Mouse (Mus musculus): ENCODE data around the gene Lrrc8c. TPM values are rescaled to one million over a fixed set of nuclear protein-coding genes. Genes with fewer than 3 reads are reported as not detected.

Lrrc8c gene
- polyA plus RNA-seq, 1 experiment from 2014 or later: 15.7 TPM

GRCm38 (mm10) chr5:105527477-105528331 lies 8.5 kb downstream of the Lrrc8c start:
- no peak for ATAC-seq (ENCODE audit: insufficient number of reproducible peaks, insufficient read depth, low FRiP score, low TSS enrichment, low read depth)
- H3K4me1 ChIP-seq: no peaks in the 10 kb centered on the region
- peaks cover 3% of the 10 kb centered on the region; the same call in 1 of the 2 replicates for H3K36me3 ChIP-seq
- no peak overlapping the region for H3K9ac ChIP-seq
- WGBS: 89% methylated on average over 23 of the region's 23 CpGs
- no peaks in the 10 kb centered on the region for H3K27me3 ChIP-seq
- no peak overlapping the region for H3K4me2 ChIP-seq
- no peak overlapping the region for H3K4me3 ChIP-seq
- H3K27ac ChIP-seq: no peak overlapping the region
- H3K9me3 ChIP-seq: no peaks in the 10 kb centered on the region

- WGBS: 81% methylated on average over 6 of the region's 6 CpGs
- Histone ChIP-seq H3K9ac (no peak overlapping the region), H3K36me3 (no peaks in the 10 kb centered on the region; the same call in 1 of the 2 replicates), H3K4me1 (no peaks in the 10 kb centered on the region), H3K4me3 (no peak overlapping the region), H3K4me2 (no peak overlapping the region), H3K9me3 (no peaks in the 10 kb centered on the region), H3K27me3 (no peaks in the 10 kb centered on the region), H3K27ac (no peak overlapping the region)
- no peak for ATAC-seq (ENCODE audit: insufficient number of reproducible peaks, insufficient read depth, low FRiP score, low TSS enrichment, low read depth)
Observed at GRCm38 (mm10) chr5:105530576-105530975, 11.4 kb downstream of the Lrrc8c start.

DNA sequence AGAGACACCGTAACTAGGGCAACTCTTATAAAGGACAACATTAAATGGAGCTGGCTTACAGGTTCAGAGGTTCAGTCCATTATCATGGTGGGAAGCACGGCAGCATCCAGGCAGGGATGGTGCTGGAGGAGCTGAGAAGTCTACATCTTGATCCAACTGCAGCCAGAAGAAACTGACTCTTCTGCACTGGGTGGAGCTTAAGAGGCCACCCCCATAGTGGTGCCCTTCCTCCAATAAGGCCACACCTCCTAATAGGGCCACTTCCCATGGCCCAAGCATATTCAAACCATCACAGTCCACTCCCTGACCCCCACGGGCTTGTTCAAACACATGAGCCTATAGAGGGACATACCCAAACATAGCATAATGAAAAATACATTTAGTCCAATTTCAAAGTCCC lies 16.0 kb downstream of the Lrrc8c start:
- no peak for ATAC-seq (ENCODE audit: insufficient number of reproducible peaks, insufficient read depth, low FRiP score, low TSS enrichment, low read depth)
- no peak overlapping the region for H3K27ac ChIP-seq
- WGBS: 89% methylated on average over 3 of the region's 3 CpGs
- H3K9ac ChIP-seq: no peak overlapping the region
- no peaks in the 10 kb centered on the region; the same call in 1 of the 2 replicates for H3K4me1 ChIP-seq
- H3K27me3 ChIP-seq: no peaks in the 10 kb centered on the region
- no peak overlapping the region for H3K4me2 ChIP-seq
- H3K36me3 ChIP-seq: no peaks in the 10 kb centered on the region
- H3K9me3 ChIP-seq: no peaks in the 10 kb centered on the region
- H3K4me3 ChIP-seq: no peak overlapping the region

GRCm38 (mm10) chr5:105536172-105536571 lies 17.0 kb downstream of the Lrrc8c start:
- Histone ChIP-seq H3K36me3 (no peaks in the 10 kb centered on the region), H3K4me2 (no peak overlapping the region), H3K9me3 (no peaks in the 10 kb centered on the region), H3K27me3 (no peaks in the 10 kb centered on the region), H3K9ac (no peak overlapping the region), H3K27ac (no peak overlapping the region), H3K4me3 (no peak overlapping the region), H3K4me1 (no peaks in the 10 kb centered on the region; the same call in 1 of the 2 replicates)
- no peak for ATAC-seq (ENCODE audit: insufficient number of reproducible peaks, insufficient read depth, low FRiP score, low TSS enrichment, low read depth)
- 96% methylated on average over 2 of the region's 2 CpGs for WGBS

GRCm38 (mm10) chr5:105537101-105537723 lies 18.0 kb downstream of the Lrrc8c start:
- Histone ChIP-seq H3K9ac (no peak overlapping the region), H3K9me3 (no peaks in the 10 kb centered on the region), H3K4me2 (no peak overlapping the region), H3K27me3 (no peaks in the 10 kb centered on the region), H3K27ac (no peak overlapping the region), H3K4me3 (no peak overlapping the region), H3K4me1 (no peaks in the 10 kb centered on the region; the same call in 1 of the 2 replicates), H3K36me3 (no peaks in the 10 kb centered on the region)
- WGBS: 48% methylated on average over 11 of the region's 11 CpGs
- ATAC-seq (ENCODE audit: insufficient number of reproducible peaks, insufficient read depth, low FRiP score, low TSS enrichment, low read depth): no peak

DNA sequence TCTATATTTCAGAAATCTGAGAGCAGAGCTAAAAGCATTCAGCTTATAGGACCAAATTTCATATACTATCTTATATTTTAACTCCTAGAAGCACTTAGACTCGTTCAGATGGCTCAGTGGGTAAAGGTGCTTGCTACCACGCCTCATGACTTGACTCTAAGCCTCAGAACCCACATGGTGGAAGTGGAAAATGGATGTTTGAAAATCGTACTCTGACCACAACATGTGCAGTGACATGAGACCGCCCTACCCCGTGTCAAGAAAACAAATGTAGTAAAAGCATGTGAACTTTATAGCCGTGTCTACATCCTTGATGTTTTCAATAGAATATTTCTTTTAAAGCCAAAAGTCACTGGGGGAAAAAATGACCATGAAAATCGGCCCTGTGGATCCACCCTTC lies 21.9 kb downstream of the Lrrc8c start:
- H3K4me3 ChIP-seq: no peak overlapping the region
- H3K4me1 ChIP-seq: no peaks in the 10 kb centered on the region; the same call in 1 of the 2 replicates
- WGBS: 78% methylated on average over 7 of the region's 7 CpGs
- no peak for ATAC-seq (ENCODE audit: insufficient number of reproducible peaks, insufficient read depth, low FRiP score, low TSS enrichment, low read depth)
- H3K4me2 ChIP-seq: no peak overlapping the region
- peaks cover 11% of the 10 kb centered on the region; the same call in 1 of the 2 replicates for H3K36me3 ChIP-seq
- H3K27me3 ChIP-seq: no peaks in the 10 kb centered on the region
- no peaks in the 10 kb centered on the region for H3K9me3 ChIP-seq
- H3K9ac ChIP-seq: no peak overlapping the region
- H3K27ac ChIP-seq: no peak overlapping the region

- Histone ChIP-seq H3K27me3 (no peaks in the 10 kb centered on the region), H3K9me3 (no peaks in the 10 kb centered on the region), H3K9ac (no peak overlapping the region), H3K4me3 (no peak overlapping the region), H3K36me3 (peaks cover 11% of the 10 kb centered on the region; the same call in 1 of the 2 replicates), H3K27ac (no peak overlapping the region), H3K4me1 (0 out of 2 replicates have a peak, but pooled peaks cover 6% of the 10 kb centered on the region), H3K4me2 (no peak overlapping the region)
- no peak for ATAC-seq (ENCODE audit: insufficient number of reproducible peaks, insufficient read depth, low FRiP score, low TSS enrichment, low read depth)
- WGBS: 56% methylated on average over 3 of the region's 3 CpGs
Observed at GRCm38 (mm10) chr5:105545126-105545525, 25.9 kb downstream of the Lrrc8c start.

DNA sequence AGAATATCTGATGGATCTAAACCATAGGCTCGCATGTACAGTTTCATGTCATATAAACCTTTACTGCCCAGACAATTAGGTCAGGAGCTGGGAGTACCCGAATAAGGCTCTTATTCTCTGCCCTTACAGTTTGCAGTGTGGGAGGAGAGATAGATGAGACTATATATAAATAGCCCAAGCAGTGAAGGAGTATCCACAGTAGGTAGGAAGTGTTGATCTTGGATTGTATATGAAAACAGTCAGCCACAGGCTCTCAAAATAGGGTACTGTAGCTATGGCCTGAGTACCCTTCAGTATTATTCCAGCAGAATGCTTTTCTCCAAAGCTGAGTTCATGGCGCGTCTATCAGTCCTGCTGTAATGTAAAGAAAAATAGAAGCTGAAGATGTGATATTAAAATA lies 27.9 kb downstream of the Lrrc8c start:
- no peak overlapping the region for H3K9ac ChIP-seq

DNA sequence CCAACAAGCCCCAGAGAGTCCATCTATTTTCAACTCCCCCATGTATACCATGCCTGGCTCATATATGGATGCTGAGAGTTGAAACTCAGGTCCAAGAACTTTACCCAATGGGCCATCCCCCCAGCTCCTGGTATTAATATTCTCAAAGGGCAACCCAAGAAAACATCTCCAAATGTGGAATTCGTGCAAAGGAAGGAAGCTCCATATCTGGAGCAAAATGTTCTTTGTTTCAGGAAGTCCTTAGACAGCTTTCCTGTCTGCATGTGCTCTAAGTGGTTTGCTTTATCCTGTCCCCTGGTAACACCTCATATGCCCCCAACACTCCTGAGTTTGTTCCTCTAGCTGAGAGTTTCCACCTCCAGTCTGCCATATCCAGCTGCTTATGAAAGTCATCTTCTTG lies 32.6 kb downstream of the Lrrc8c start:
- no peak overlapping the region for H3K9ac ChIP-seq
- no peak for ATAC-seq (ENCODE audit: insufficient number of reproducible peaks, insufficient read depth, low FRiP score, low TSS enrichment, low read depth)
- H3K4me2 ChIP-seq: no peak overlapping the region
- H3K27me3 ChIP-seq: no peaks in the 10 kb centered on the region
- H3K4me3 ChIP-seq: no peak overlapping the region
- no peaks in the 10 kb centered on the region for H3K9me3 ChIP-seq
- H3K36me3 ChIP-seq: no peaks in the 10 kb centered on the region
- 58% methylated on average over 1 of the region's 1 CpGs for WGBS
- H3K4me1 ChIP-seq: 0 out of 2 replicates have a peak, but pooled peaks cover 6% of the 10 kb centered on the region
- H3K27ac ChIP-seq: no peak overlapping the region

More for the DNA sequence above, 27.9 kb downstream of the Lrrc8c start:
- Histone ChIP-seq H3K27ac (no peak overlapping the region), H3K4me3 (no peak overlapping the region), H3K9me3 (no peaks in the 10 kb centered on the region), H3K36me3 (peaks cover 11% of the 10 kb centered on the region; the same call in 1 of the 2 replicates), H3K4me1 (0 out of 2 replicates have a peak, but pooled peaks cover 6% of the 10 kb centered on the region), H3K27me3 (no peaks in the 10 kb centered on the region), H3K4me2 (no peak overlapping the region)
- ATAC-seq (ENCODE audit: insufficient number of reproducible peaks, insufficient read depth, low FRiP score, low TSS enrichment, low read depth): no peak
- WGBS: 96% methylated on average over 4 of the region's 4 CpGs

DNA sequence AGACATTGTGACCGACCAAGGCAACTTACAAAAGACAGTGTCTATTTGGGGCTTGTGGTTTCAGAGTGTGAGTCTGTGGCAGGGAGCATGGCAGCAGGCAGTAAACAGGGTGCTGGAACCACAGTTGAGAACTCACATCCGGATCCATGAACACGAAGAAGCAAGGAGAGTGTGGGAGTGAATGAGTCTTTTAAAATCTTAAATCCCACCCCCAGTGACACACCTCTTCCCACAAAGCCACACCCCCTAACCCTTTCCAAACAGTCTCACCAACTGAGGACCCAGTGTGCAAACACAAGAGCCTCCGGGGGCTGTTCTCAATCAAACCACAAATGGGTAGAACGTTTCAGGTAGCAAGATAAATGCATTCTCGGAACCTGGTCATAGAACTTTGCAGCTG lies 37.1 kb downstream of the Lrrc8c start:
- no peaks in the 10 kb centered on the region for H3K27me3 ChIP-seq
- ATAC-seq (ENCODE audit: insufficient number of reproducible peaks, insufficient read depth, low FRiP score, low TSS enrichment, low read depth): no peak
- no peak overlapping the region for H3K9ac ChIP-seq
- H3K27ac ChIP-seq: no peak overlapping the region
- H3K36me3 ChIP-seq: peaks cover 2% of the 10 kb centered on the region; the same call in 1 of the 2 replicates
- WGBS: 87% methylated on average over 6 of the region's 6 CpGs
- 0 out of 2 replicates have a peak, but pooled peaks cover 2% of the 10 kb centered on the region for H3K9me3 ChIP-seq
- H3K4me3 ChIP-seq: no peak overlapping the region
- no peaks in the 10 kb centered on the region for H3K4me1 ChIP-seq
- no peak overlapping the region for H3K4me2 ChIP-seq

GRCm38 (mm10) chr5:105557346-105557745 lies 38.2 kb downstream of the Lrrc8c start:
- H3K4me1 ChIP-seq: no peaks in the 10 kb centered on the region
- H3K27ac ChIP-seq: no peak overlapping the region
- no peak for ATAC-seq (ENCODE audit: insufficient number of reproducible peaks, insufficient read depth, low FRiP score, low TSS enrichment, low read depth)
- no peak overlapping the region for H3K9ac ChIP-seq
- H3K4me2 ChIP-seq: no peak overlapping the region
- no peaks in the 10 kb centered on the region for H3K27me3 ChIP-seq
- WGBS: 89% methylated on average over 3 of the region's 3 CpGs
- 0 out of 2 replicates have a peak, but pooled peaks cover 2% of the 10 kb centered on the region for H3K9me3 ChIP-seq
- no peak overlapping the region for H3K4me3 ChIP-seq
- peaks cover 2% of the 10 kb centered on the region; the same call in 1 of the 2 replicates for H3K36me3 ChIP-seq
